Mouse (Mus musculus) cerebellum, adult 8-10 months (tissue): Measurements from ENCODE around the gene Mtmr12.
"Not testable (repeated sequence)": the region's sequence is repeated elsewhere in the genome, so short reads cannot be mapped to it uniquely, and the experiment has no call there.

Experiments used
- DNase-seq: peaks from one replicate; pipeline ENCODE4 v3.0.0; 2022

The Mtmr12 gene

GRCm38 (mm10) chr15:12212266-12212665, 7.4 kb downstream of the Mtmr12 start:
- DNase-seq = no peak

DNA sequence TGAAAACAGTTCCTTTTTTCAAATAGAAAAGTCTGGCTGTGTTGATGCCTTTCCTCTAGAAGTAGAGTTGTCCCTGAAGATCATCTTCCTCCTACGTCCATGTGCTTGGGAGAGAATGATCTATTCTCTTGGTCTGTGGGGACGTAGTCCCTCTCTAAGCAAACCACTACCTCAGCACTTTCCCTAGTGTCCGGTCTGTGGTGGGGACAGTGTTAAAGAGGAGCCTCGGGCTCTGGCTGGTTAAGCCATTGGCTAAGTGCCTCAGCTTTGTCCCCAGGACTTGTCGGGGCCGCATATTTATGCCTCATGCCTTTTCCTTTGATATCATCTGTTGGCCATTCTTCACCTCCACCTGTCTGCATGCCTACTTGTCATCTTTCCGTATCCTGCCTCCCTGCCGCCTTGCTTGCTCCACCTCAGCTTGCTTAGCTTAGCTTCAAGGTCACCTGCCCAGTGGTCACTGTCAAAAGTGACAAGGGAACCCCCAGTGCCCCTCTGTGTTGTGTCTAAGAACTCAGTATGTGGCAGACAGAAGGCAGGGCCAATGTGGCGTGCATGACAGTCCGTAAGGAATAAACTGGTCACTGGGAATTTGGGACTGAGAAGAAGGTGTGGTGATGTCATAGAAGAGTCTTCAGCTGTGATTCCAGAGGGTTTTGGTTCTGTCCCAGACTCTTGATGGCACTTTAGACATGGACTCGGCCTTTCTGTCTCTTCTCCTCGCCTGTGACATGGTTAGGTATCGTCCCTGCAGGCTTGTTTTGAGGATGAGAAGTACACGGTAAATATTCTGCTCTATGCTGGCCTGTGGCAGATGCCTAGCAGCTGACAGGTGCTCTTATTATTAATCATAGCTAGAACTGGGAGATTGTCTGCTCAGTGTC, 9.9 kb downstream of the Mtmr12 start:
- peak; percentile 46 for DNase-seq

DNA sequence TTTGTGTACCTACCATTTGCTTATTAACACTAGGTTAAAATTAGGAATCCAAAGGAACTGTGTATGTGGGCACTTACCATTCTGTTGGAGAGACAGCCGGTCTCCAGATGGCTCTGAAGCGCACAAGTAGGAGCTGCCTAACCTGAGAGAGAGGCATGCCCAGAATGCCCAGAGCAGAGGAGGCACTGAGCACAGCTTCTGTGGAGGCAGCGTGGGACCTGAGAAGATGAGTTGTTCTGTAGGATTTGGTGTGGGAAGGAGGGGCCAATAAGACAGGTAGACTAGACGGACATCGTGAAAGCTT, 10.5 kb downstream of the Mtmr12 start:
- peak; percentile 72 for DNase-seq

- DNase-seq = peak; percentile 38
Observed at GRCm38 (mm10) chr15:12216119-12216518, 11.3 kb downstream of the Mtmr12 start.

DNA sequence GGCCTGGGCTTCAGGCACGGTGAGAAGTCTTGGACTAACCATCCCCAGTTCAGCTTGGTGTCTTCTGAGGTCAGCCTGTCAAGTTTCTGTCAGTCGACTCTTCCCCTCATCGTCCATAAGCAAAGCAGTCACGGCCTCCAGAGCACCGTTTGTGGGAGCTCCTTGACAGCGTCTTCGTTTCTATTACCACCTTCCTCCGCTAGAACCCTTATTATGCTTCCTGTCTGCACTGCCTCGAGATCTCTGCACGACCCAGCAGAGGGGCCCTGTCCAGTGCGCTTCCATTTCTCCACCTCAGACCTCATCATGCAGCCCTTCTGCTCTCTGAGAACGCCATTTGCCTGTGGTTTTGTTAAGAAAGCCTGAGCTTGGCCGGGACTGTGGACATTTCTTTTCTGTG, 12.0 kb downstream of the Mtmr12 start:
- DNase-seq = no peak

- not testable (repeated sequence) for DNase-seq
Observed at GRCm38 (mm10) chr15:12217332-12217731, 12.5 kb downstream of the Mtmr12 start.

- no peak for DNase-seq
Observed at GRCm38 (mm10) chr15:12217849-12218248, 13.0 kb downstream of the Mtmr12 start.

DNA sequence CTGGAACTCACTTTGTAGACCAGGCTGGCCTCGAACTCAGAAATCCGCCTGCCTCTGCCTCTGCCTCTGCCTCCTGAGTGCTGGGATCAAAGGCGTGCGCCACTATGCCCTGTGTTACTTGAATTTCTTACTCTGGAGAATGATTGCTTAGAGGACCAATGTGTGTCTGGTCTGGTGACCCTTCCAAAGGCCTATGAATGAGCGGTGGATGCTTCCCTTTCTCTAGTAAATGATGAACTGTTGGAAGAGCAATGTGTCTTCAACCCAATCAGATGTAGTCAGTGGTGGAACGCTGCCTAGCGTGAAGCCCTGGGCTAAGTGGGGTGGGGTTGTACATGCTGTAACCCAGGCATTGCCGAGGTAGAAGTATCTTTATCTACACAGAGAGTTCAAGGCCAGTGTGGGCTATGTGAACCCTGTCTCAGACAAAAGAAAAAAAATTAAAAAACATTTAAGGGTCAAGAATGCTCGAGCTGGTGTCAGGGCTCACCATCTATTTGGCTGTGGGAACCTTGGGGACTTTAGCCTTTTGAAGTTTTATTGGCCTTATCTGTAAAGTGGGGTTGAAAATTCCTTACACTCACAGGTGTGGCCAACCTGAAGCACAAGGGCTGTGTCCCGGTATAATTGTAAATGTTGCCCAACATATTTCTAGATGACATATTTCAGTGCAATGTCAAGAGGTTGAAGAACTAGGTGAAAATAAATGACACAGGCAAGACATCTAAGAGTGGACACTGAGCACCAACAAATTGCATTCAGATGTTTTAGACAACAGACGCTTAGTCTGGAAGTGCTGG, 14.0 kb downstream of the Mtmr12 start:
- DNase-seq = no peak

GRCm38 (mm10) chr15:12221131-12221530, 16.3 kb downstream of the Mtmr12 start:
- no peak for DNase-seq

DNA sequence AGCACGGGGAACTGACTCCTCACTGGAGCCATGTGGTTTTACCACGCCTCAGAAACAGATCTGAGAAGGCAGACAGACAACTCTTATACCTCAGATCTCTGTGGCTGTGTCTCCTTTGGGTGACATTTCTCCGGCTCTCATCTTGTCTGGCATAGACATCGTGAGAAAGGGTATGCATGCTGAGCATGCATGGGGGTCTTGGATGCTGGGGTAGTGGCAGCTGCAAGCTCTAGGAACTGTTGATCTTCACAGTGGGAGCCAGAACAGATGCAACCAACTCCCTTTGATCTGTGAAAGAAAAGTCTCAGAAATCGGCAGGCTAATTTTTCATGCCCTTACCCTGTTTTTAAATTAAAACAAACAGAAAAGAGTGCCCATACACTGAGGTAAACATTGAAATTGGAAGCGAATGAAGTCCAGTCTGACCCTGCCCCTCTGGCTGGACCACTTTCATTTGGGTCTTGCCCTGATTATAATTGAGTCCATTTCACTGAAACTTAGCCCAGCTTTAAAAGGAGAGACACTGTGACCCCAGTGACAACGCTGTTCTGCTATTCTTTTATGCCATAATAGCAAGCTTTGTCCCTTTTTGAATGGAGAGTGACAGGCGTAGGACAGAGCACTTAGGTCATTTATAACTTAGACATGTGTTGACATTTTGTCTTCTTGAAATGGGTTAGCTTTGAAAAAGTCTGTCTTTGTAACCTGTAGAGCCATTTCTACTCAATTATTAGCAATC, 17.9 kb downstream of the Mtmr12 start:
- DNase-seq = no peak

- no peak for DNase-seq
Observed at GRCm38 (mm10) chr15:12223393-12223792, 18.6 kb downstream of the Mtmr12 start.

DNA sequence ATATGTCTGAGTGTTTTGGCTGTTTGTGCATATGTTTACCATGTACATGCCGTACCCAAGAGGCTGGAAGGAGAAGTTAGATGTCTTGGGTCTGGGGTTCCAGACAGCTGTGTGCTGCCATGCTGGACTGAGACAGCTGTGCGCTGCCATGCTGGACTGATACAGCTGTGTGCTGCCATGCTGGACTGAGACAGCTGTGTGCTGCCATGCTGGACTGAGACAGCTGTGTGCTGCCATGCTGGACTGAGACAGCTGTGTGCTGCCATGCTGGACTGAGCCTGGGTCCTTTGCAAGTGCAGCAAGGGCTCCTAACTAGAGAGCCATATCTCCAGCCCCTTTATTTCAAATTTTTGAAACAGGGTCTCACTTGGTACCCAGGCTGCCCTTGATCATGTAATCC, 19.4 kb downstream of the Mtmr12 start:
- no peak for DNase-seq

DNA sequence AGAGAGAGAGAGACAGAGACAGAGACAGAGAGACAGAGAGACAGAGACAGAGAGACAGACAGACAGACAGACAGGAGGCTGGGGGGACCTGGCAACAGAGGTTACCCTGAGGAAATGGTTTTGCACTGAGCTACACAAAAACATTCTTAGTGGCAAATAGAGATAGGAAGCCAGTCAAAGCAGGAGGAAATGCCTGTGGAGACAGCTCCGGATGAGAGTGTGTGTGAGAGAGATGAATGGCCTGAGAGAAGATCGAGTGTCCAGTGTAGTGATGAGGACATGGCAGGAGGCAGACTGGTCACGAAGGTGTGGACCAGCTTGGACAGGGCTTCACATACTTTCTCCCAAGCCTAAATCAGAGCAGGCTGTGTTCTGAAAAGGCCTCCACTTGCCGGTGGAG, 20.2 kb downstream of the Mtmr12 start:
- no peak for DNase-seq

DNA sequence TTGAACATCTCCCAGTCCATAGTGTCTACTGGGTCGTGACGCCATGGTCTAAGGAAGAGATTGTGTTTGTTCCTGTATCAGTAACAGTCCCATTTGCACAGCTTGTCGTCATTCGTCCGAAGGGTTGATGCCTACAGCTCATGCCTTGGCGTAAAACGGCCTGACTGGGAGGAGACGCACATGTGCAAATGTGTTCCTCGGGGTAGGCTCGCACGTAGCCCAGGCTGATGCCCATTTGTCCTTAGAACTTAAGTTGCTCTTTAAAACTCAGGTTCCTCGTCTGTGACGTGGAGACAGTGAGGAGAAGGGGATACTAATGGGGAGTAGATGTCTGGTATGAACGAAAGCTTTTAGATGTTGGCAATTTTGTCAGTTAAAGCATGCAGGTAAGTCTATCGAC, 22.1 kb downstream of the Mtmr12 start:
- no peak for DNase-seq

- DNase-seq = no peak
Observed at GRCm38 (mm10) chr15:12227355-12227754, 22.5 kb downstream of the Mtmr12 start.

- no peak for DNase-seq
Observed at GRCm38 (mm10) chr15:12229603-12230242, 24.9 kb downstream of the Mtmr12 start.

DNA sequence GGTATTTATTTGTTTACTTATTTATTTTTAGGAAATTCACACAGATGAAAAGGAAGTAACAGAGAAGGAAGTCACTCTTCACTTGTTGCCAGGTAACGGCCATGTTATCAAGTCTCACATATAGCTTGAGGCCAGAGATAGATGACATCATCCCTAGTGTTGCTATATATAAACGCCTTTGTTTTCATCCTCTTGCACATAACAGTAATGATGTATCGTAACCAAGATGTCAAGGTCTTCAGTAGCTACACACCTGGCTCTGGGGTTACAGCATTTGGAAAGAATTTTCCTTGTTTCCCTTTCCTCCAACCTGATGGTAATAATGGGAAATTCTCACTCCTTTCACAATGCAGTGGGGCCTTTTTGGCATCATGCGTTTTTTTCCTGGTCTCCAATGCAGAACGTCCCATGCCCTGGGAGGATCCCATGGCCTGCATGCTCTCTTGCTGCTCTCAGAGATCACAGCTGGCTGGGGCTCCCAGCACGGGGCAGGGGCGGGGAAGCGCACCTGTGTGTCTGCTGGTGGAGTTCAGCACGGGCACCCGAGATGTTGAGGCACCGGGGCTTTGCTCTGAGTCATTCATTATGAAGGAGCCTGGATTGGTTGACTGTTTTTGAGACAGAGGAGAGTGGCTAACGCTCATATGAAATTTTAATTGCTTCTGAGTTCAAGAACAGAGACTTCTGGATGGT, 25.6 kb downstream of the Mtmr12 start:
- no peak for DNase-seq

GRCm38 (mm10) chr15:12231462-12231861, 26.6 kb downstream of the Mtmr12 start:
- no peak for DNase-seq

DNA sequence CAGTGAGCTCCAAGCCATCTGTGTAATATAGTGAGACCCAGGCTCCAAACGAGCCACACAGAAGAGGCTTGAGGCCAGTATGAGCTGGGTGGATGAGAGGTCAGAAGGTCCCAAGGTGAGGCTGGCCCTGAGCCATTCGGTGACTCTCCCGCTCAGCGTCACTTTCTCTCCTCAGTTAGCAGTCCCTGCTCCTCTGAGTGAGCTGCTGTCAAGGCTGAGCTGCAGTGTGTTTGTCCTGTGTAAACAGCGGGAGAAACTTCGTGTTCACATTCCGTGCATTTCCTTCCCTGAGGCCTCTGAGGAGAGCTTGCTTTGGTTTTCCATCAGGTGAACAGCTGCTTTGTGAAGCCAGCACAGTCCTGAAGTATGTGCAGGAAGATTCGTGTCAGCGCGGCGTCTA, 27.6 kb downstream of the Mtmr12 start:
- no peak for DNase-seq

GRCm38 (mm10) chr15:12233021-12233420, 28.2 kb downstream of the Mtmr12 start:
- no peak for DNase-seq

- no peak for DNase-seq
Observed at GRCm38 (mm10) chr15:12235559-12235958, 30.7 kb downstream of the Mtmr12 start.

DNA sequence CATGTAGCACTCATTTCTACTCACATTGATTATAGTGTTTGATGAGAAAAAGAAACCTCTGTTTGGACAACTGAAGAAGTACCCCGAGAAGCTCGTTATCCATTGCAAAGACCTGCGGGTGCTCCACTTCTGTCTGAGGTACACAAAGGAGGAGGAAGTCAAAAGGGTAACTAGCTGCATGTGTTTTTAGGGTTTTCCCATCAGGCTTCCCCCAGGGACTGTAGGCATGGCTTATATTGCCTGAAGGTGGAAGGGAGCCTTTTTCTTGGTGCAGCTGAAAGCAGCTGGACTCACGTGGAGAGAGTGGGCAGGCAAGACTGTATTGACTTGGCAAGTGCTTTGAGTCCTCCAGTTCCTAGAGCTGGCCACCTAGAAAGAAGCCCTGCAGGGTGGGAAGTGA, 31.2 kb downstream of the Mtmr12 start:
- no peak for DNase-seq
